Mouse (Mus musculus) forebrain, postnatal 0 days (tissue): ENCODE data around the gene Bptf. TPM values are rescaled to one million over a fixed set of nuclear protein-coding genes. Genes with fewer than 3 reads are reported as not detected.

Experiments
- ATAC-seq: fragments of 200-750 bp; cut with Nextera tagmentation; 2 replicates; pipeline ENCODE4 v1.8.0; 2017; ENCODE audit warnings: mild to moderate bottlenecking, moderate library complexity
- DNase-seq: peaks from one replicate; pipeline ENCODE4 v3.0.0-alpha.2; 2015
- H3K27ac ChIP-seq: fragments of 300-500 bp; sonication (generic); 2 replicates; pipeline ENCODE4 v1.5.1; 2014; ENCODE audit warnings: low read depth, mild to moderate bottlenecking, antibody characterized with exemption, low read length, moderate library complexity, mixed read lengths
- H3K27me3 ChIP-seq: fragments of 300-500 bp; sonication (generic); 2 replicates; pipeline ENCODE4 v1.6.1; 2014; ENCODE audit warnings: mild to moderate bottlenecking, low read length, mixed read lengths; ENCODE audit not compliant: insufficient read depth
- H3K36me3 ChIP-seq: fragments of 300-500 bp; sonication (generic); 2 replicates; pipeline ENCODE4 v1.6.1; 2014; ENCODE audit warnings: mild to moderate bottlenecking, moderate library complexity; ENCODE audit not compliant: insufficient read depth
- H3K4me1 ChIP-seq: fragments of 300-500 bp; sonication (generic); 2 replicates; pipeline ENCODE4 v1.6.1; 2014; ENCODE audit warnings: antibody characterized with exemption; ENCODE audit not compliant: insufficient read depth
- H3K4me2 ChIP-seq: fragments of 300-500 bp; sonication (generic); 2 replicates; pipeline ENCODE4 v1.6.1; 2014; ENCODE audit warnings: low read depth, mild to moderate bottlenecking, moderate library complexity
- H3K4me3 ChIP-seq: fragments of 300-500 bp; sonication (generic); 2 replicates; pipeline ENCODE4 v1.5.1; 2014; ENCODE audit warnings: low read depth, low read length, mixed read lengths
- H3K9ac ChIP-seq: fragments of 300-500 bp; sonication (generic); 2 replicates; pipeline ENCODE4 v1.6.1; 2014; ENCODE audit warnings: mild to moderate bottlenecking
- H3K9me3 ChIP-seq: fragments of 300-500 bp; sonication (generic); 2 replicates; pipeline ENCODE4 v1.6.1; 2016; ENCODE audit warnings: low read length
- CTCF ChIP-seq: sonication (generic); IDR thresholded peaks from 2 replicates; pipeline ENCODE4 v1.5.1; 2016; ENCODE audit warnings: antibody characterized with exemption, control low read depth, low read depth
- WGBS: fragments of 180-500 bp; shearing (Covaris S2); extraction: QIAGEN DNeasy Blood & Tissue Kit; methylation state at CpG from one replicate; pipeline ENCODE4 v1.1.7; 2014; 5-methylcytosine and 5-hydroxymethylcytosine counted together
- polyA plus RNA-seq: library from polyadenylated mRNA; unstranded; fragments of >200 nt; fragmentation: Nextera tagmentation; extraction: Ambion mirVana; gene quantifications from 2 replicates; pipeline ENCODE4 v1.2.1, GENCODE M21; 2015
- total RNA-seq: library from RNA; depleted of rRNA; stranded (reverse); fragments of >200 nt; gene quantifications from 2 replicates; pipeline ENCODE4 v1.2.3, GENCODE M21; 2014

Gene Bptf
- total and polyA plus RNA-seq, 2 experiments from 2014 or later = 17.2 to 52.6 TPM

DNA sequence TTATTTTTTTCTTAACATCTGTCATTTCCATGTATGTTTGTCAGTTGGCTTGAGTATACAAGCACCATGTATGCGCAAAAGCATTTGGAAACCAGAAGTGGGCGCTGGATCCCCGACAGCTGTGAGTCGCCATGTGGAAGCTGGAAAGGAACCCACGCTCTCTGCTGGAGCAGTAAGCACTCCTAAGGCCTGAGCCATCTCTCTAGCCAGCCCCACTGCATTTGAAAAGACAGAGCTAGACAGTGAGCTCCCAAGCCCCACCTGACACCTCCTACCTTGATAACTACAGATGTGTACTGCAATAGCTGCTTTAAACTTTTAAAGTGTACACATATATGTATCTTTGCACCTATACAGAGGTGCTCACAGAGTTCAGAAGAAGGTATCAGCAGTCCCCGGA, 74.5 kb downstream of the Bptf start:
- Histone ChIP-seq H3K4me1 (no peaks in the 10 kb centered on the region), H3K9ac (no peak overlapping the region), H3K4me2 (no peak overlapping the region), H3K9me3 (no peaks in the 10 kb centered on the region), H3K4me3 (no peak overlapping the region), H3K36me3 (peaks cover 95% of the 10 kb centered on the region), H3K27ac (no peak overlapping the region), H3K27me3 (no peaks in the 10 kb centered on the region)
- WGBS = 90% methylated on average over 6 of the region's 6 CpGs
- DNase-seq (no peak), ATAC-seq (no peak)
- no peak for TF ChIP-seq CTCF

GRCm38 (mm10) chr11:107054870-107055269, 77.1 kb downstream of the Bptf start:
- no peak overlapping the region for H3K4me3 ChIP-seq
- H3K9ac ChIP-seq = no peak overlapping the region
- DNase-seq (no peak), ATAC-seq (no peak)
- 94% methylated on average over 6 of the region's 6 CpGs for WGBS
- TF ChIP-seq CTCF = no peak
- no peaks in the 10 kb centered on the region for H3K4me1 ChIP-seq
- no peaks in the 10 kb centered on the region for H3K9me3 ChIP-seq
- H3K27me3 ChIP-seq = no peaks in the 10 kb centered on the region
- no peak overlapping the region for H3K4me2 ChIP-seq
- H3K36me3 ChIP-seq = peaks cover 78% of the 10 kb centered on the region
- H3K27ac ChIP-seq = no peak overlapping the region

- H3K9me3 ChIP-seq = no peaks in the 10 kb centered on the region
- DNase-seq (no peak), ATAC-seq (no peak)
- no peak for TF ChIP-seq CTCF
- H3K9ac ChIP-seq = no peak overlapping the region
- H3K27me3 ChIP-seq = no peaks in the 10 kb centered on the region
- peaks cover 37% of the 10 kb centered on the region for H3K36me3 ChIP-seq
- H3K4me3 ChIP-seq = no peak overlapping the region
- H3K4me2 ChIP-seq = no peak overlapping the region
- H3K27ac ChIP-seq = no peak overlapping the region
- WGBS = 86% methylated on average over 15 of the region's 15 CpGs
- H3K4me1 ChIP-seq = no peaks in the 10 kb centered on the region
These were observed 84.9 kb downstream of the Bptf start for GRCm38 (mm10) chr11:107046766-107047620.

DNA sequence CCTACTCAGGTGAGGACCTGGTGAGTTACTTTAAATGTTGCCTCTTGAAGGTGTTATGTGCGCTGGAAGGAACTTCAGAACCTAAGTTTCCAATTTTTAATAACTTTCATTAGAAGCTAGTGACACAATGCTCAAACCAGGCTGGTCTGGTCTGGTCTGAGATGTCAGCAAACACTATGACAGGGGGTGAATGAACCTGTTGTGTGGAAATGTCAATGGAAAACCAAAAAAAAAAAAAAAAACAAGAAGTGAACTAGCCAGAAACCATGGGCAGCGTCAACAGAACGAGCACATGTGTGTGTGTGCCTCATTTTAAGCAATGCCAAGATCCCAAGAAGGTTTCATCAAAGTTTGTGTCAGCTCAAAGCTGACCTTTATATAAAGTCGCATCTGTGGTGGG, 86.4 kb downstream of the Bptf start:
- no peak overlapping the region for H3K4me3 ChIP-seq
- H3K4me1 ChIP-seq = no peaks in the 10 kb centered on the region
- DNase-seq (no peak), ATAC-seq (no peak)
- whole genome bisulfite sequencing = 89% methylated on average over 4 of the region's 4 CpGs
- TF ChIP-seq CTCF = no peak
- no peaks in the 10 kb centered on the region for H3K9me3 ChIP-seq
- no peak overlapping the region for H3K9ac ChIP-seq
- peaks cover 45% of the 10 kb centered on the region for H3K36me3 ChIP-seq
- no peak overlapping the region for H3K27ac ChIP-seq
- no peaks in the 10 kb centered on the region for H3K27me3 ChIP-seq
- H3K4me2 ChIP-seq = no peak overlapping the region

DNA sequence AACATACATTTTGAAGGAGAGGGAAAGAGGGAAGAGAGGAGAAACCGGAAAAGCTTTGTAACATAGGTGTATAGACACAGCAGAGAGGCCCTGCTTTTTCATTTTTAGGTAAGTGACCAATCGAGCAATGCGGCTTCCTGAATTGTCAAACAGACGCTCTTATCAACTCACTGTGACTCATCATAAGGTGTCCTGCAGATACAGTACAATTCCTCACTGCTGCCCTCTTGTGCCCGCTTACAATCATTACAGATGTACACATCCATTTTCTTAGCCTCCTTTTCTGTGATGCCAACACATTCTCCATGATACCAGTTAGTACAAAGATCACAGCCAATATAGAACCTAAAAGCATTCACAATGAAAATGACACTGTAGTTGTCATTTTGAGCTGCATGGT, 87.6 kb downstream of the Bptf start:
- Histone ChIP-seq H3K4me1 (no peaks in the 10 kb centered on the region), H3K4me3 (no peak overlapping the region), H3K9me3 (no peaks in the 10 kb centered on the region), H3K36me3 (peaks cover 55% of the 10 kb centered on the region), H3K27ac (peak overlapping the region; percentile 50; the same call in 1 of the 2 replicates), H3K9ac (no peak overlapping the region), H3K4me2 (no peak overlapping the region), H3K27me3 (no peaks in the 10 kb centered on the region)
- ATAC-seq (peak; percentile 66), DNase-seq (peak; percentile 80)
- WGBS = 46% methylated on average over 5 of the region's 5 CpGs
- peak; percentile 82 for TF ChIP-seq CTCF

GRCm38 (mm10) chr11:107043361-107043760, 88.6 kb downstream of the Bptf start:
- no peaks in the 10 kb centered on the region for H3K9me3 ChIP-seq
- ATAC-seq = no peak
- no peak overlapping the region for H3K9ac ChIP-seq
- H3K27me3 ChIP-seq = no peaks in the 10 kb centered on the region
- H3K4me1 ChIP-seq = no peaks in the 10 kb centered on the region
- TF ChIP-seq CTCF = no peak
- peaks cover 60% of the 10 kb centered on the region for H3K36me3 ChIP-seq
- H3K4me2 ChIP-seq = no peak overlapping the region
- H3K27ac ChIP-seq = no peak overlapping the region
- no peak overlapping the region for H3K4me3 ChIP-seq
- WGBS = 87% methylated on average over 11 of the region's 11 CpGs
- DNase-seq = no peak

DNA sequence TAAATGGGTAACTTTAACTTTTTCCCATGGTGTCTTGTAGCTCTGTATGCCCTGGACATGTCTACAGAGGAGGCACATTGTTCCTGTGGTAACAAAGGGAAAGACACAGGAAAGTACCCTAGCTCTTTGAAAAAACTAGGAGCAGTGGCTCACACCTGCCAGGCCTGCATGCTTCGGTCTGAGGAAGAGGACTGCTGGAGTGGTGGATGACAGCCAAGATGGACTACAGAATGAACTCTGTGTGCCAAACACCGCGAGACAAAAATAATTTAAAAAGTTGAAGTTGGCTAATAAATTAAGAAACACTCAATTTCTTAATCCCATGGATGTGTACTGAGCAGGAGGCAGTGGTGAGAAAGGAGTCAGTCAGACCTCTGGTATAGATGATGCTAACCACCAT, 90.5 kb downstream of the Bptf start:
- no peak for DNase-seq
- Histone ChIP-seq H3K9ac (no peak overlapping the region), H3K27me3 (no peaks in the 10 kb centered on the region), H3K27ac (no peak overlapping the region), H3K36me3 (peaks cover 64% of the 10 kb centered on the region), H3K4me3 (no peak overlapping the region), H3K4me2 (no peak overlapping the region), H3K9me3 (no peaks in the 10 kb centered on the region), H3K4me1 (no peaks in the 10 kb centered on the region)
- no peak for ATAC-seq
- 75% methylated on average over 3 of the region's 3 CpGs for WGBS
- TF ChIP-seq CTCF = no peak
